Mouse (Mus musculus): ENCODE measurements at regions not wholly inside any gene's neighbourhood (a gene's known extent, or its start where the extent isn't known, plus 50 kb on each side); places are given as distances from the start of the nearest gene placed in this dataset.

- TF ChIP-seq POLR2AphosphoS5 (IDR thresholded peaks at IDR 0.05; ENCODE audit: insufficient replicate concordance, low read depth, low read length), result no peak
- TF ChIP-seq CTCF (IDR thresholded peaks at IDR 0.05; ENCODE audit: low read depth, low read length), result no peak
These were observed 186.4 kb downstream of the Fam198b start for GRCm38 (mm10) chr3:80070726-80071125.

Measured in G1E (cell line).